Mouse (Mus musculus) naive thymus-derived CD4-positive, alpha-beta T cell, adult 2 months (primary cell): ENCODE measurements around the gene Eif4g1.

Experiments used
- DNase-seq: peaks from one replicate; pipeline ENCODE4 v3.0.0-alpha.2; 2011; ENCODE audit warnings: low read depth

The Eif4g1 gene

GRCm38 (mm10) chr16:20726384-20726783, 58.3 kb downstream of the Eif4g1 start:
- no peak for DNase-seq

GRCm38 (mm10) chr16:20730293-20730711, 62.2 kb downstream of the Eif4g1 start:
- DNase-seq = no peak

DNA sequence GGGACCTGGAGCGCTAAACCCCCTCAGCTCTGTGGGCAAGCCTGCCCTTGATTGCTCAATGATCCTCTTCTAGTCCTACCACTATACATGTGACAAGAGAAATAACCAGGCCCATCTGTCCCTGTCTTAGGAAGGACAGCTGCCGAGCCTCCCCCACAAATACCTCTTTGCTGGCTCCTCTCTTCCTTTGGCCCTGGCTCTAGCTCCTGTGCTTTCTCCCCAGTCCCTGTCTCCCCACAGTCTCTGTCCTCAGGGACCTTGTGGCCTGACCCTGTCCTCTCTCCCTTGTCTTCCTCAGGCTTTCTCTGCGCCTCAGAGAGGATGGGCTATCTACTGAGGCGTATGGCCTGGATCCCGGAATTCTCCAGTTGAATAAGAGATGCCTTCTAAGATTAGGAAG, 63.6 kb downstream of the Eif4g1 start:
- DNase-seq = no peak

DNA sequence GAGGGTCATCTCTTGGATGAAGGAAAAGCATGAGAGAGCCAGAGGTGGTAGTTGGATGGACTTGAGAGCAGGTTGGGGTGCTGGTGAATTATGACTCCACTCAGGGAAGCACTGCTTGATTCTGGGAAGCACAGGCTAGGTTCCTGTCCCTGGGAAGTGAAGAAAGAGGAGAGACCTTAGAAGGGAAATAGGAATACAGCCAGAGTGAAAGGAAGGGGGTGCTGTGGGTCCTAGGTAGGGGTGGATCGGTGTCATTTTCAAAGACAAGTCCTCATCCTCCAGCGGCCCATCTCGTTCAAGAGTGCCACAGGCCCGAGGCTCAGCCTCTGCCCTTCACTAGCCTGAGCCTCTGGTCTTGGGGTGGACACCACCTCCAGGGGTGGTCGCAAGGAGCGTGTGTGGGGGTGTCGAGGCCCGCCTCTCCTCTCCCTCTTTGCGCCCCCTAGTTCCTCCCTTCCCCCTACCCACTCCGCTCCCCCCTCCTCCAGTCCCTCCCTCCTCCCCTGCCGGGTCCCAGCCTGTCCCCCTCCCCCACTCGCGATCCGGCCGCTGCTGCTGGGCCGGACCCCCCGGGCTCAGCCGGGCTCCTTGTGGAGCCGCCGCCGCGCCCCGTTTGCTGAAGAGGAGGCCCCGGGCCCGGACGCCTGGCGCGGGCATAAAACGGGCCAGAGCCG, 64.3 kb downstream of the Eif4g1 start:
- DNase-seq = no peak

GRCm38 (mm10) chr16:20732925-20733730, 65.0 kb downstream of the Eif4g1 start, which contains the start of gene Chrd:
TSS of gene Chrd (plus strand) at chr16:20733127.
- DNase-seq = no peak

GRCm38 (mm10) chr16:20733731-20734730, 65.9 kb downstream of the Eif4g1 start, which contains the start of gene Thpo:
TSS of gene Thpo (minus strand) at chr16:20734511.
- no peak for DNase-seq

GRCm38 (mm10) chr16:20735651-20736050, 67.5 kb downstream of the Eif4g1 start:
- DNase-seq = no peak

GRCm38 (mm10) chr16:20736168-20736567, 68.1 kb downstream of the Eif4g1 start:
- DNase-seq = no peak

GRCm38 (mm10) chr16:20736823-20737222, 68.7 kb downstream of the Eif4g1 start:
- no peak for DNase-seq

- no peak for DNase-seq
These were observed 71.7 kb downstream of the Eif4g1 start for GRCm38 (mm10) chr16:20739845-20740244.
